Mouse (Mus musculus): ENCODE measurements around the gene Myl7.

The Myl7 gene

GRCm38 (mm10) chr11:5905778-5906518 is 7.4 kb upstream of the Myl7 start:
- in situ Hi-C loops (cut with MboI; ENCODE audit: unreplicated experiment in 2 of 2), result loop anchor here in 1 of 2 experiments (25.0 kb wide), 1 partner anchor 969 kb away; the partner anchor contains the start of gene Nefh

GRCm38 (mm10) chr11:5904871-5905270 is 6.3 kb upstream of the Myl7 start:
- in situ Hi-C loops (cut with MboI; ENCODE audit: unreplicated experiment in 2 of 2), result loop anchor here in 1 of 2 experiments (25.0 kb wide), 1 partner anchor 968 kb away; the partner anchor contains the start of gene Nefh

- in situ Hi-C loops (cut with MboI; ENCODE audit: unreplicated experiment in 2 of 2), result loop anchor here in 1 of 2 experiments (25.0 kb wide), 1 partner anchor 967 kb away; the partner anchor contains the start of gene Nefh
Measured at GRCm38 (mm10) chr11:5904357-5904756, 5.8 kb upstream of the Myl7 start.

DNA sequence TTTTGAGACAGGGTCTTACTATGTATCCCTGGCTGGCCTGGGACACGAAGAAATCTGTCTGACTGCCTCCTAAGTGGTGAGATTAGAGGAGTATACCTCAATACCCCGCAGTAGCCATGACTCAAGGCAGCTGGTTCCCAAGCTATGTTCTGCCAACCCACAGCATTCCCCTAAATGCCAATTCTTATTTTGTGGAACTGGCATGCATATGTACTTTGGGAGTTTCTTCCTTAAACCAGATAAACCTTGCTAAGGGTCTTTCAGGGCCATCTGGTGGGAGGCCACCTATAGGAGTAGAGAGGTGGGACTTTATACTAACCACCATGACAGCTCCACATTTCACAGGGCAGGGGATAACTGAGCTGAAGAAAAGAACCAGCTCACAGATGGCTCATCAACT is 5.3 kb upstream of the Myl7 start:
- in situ Hi-C loops (cut with MboI; ENCODE audit: unreplicated experiment in 2 of 2), result loop anchor here in 1 of 2 experiments (25.0 kb wide), 1 partner anchor 967 kb away; the partner anchor contains the start of gene Nefh

DNA sequence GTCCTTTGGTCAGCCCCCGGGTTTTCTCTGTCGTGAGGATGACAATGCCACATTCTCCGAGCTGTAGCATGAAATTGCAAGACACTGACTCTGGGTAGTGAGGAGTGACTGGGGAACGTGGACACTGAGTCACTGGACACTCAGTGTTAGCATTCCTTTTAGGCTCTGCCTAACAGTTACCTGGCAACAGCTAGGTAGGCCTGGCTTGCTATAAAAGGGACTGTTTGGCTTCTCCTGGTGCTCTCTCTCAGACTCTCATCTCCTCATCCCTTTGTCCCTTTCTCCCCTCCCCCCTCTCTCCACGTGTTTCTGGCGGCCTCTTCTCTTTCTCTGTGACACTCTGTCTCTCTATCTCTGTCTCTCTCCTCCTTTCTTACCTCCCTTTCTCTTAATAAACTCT is 3.8 kb upstream of the Myl7 start:
- in situ Hi-C loops (cut with MboI; ENCODE audit: unreplicated experiment in 2 of 2), result loop anchor here in 1 of 2 experiments (25.0 kb wide), 1 partner anchor 965 kb away; the partner anchor contains the start of gene Nefh

- in situ Hi-C loops (cut with MboI; ENCODE audit: unreplicated experiment in 2 of 2), result loop anchor here in 1 of 2 experiments (25.0 kb wide), 1 partner anchor 965 kb away; the partner anchor contains the start of gene Nefh
Measured at GRCm38 (mm10) chr11:5901950-5902349, 3.4 kb upstream of the Myl7 start.

DNA sequence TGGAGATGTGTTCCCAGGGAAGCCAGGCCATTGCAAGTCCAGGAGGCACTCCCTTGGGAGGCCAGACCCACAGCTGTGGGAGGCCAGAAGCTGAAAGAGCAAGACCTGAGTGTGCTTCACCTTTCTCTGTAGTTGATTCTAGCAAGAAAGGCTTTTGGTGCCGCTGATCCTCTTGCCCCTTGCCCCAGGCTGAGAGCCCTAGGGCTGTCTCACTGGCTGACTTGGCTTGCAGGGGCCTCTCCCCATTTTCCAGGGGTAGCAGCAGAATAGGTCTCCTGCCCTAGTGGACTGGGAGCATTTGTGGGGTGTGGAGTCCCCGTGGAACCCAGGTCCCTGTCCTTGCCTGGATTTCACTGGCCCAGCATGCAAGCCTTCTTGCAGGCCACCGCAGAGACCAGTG is 2.7 kb upstream of the Myl7 start:
- in situ Hi-C loops (cut with MboI; ENCODE audit: unreplicated experiment in 2 of 2), result loop anchor here in 1 of 2 experiments (25.0 kb wide), 1 partner anchor 964 kb away; the partner anchor contains the start of gene Nefh

GRCm38 (mm10) chr11:5899286-5899685 is 704 bp upstream of the Myl7 start:
- in situ Hi-C loops (cut with MboI; ENCODE audit: unreplicated experiment in 2 of 2), result no loop called here

- in situ Hi-C loops (cut with MboI; ENCODE audit: unreplicated experiment in 2 of 2), result no loop called here
Measured at GRCm38 (mm10) chr11:5897839-5898238, 743 bp downstream of the Myl7 start.

GRCm38 (mm10) chr11:5897230-5897629 is 1.4 kb downstream of the Myl7 start:
- in situ Hi-C loops (cut with MboI; ENCODE audit: unreplicated experiment in 2 of 2), result no loop called here

- in situ Hi-C loops (cut with MboI; ENCODE audit: unreplicated experiment in 2 of 2), result loop anchor here in 1 of 2 experiments (5.0 kb wide), 1 partner anchor 107 kb away; the partner anchor contains the start of gene Dbnl
Measured at GRCm38 (mm10) chr11:5893807-5894206, 4.8 kb downstream of the Myl7 start.

GRCm38 (mm10) chr11:5892810-5893368 is 5.7 kb downstream of the Myl7 start:
- in situ Hi-C loops (cut with MboI; ENCODE audit: unreplicated experiment in 2 of 2), result loop anchor here in 1 of 2 experiments (5.0 kb wide), 1 partner anchor 106 kb away; the partner anchor contains the start of gene Dbnl

DNA sequence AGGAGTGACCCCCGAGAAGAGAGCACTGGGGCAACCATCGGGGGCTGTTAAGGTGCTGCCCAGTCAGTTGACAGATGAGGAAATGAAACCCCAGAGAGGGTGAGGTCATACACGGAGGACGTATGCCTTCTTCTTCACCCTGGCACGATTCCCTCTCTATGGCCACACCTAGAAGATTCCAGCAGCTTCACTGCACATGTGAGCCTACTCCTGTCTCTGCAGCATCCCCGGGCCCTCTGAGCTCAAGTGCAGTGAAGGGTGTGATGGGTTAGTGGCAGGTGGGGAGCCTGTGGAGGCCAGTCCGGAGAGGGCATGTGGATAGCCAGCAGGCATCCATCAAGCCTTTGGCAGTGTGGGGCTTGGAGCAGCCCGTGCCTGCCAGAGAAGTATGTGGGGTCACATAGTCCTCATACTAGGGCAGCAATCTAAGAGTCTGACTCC is 6.4 kb downstream of the Myl7 start:
- in situ Hi-C loops (cut with MboI; ENCODE audit: unreplicated experiment in 2 of 2), result loop anchor here in 1 of 2 experiments (5.0 kb wide), 1 partner anchor 105 kb away; the partner anchor contains the start of gene Dbnl

- in situ Hi-C loops (cut with MboI; ENCODE audit: unreplicated experiment in 2 of 2), result loop anchor here in 1 of 2 experiments (10.0 kb wide), 1 partner anchor 404 kb away; no protein-coding TSS in a partner anchor
Measured at GRCm38 (mm10) chr11:5888563-5888962, 10.0 kb downstream of the Myl7 start.

GRCm38 (mm10) chr11:5887250-5887649 is 11.3 kb downstream of the Myl7 start:
- in situ Hi-C loops (cut with MboI; ENCODE audit: unreplicated experiment in 2 of 2), result loop anchor here in 1 of 2 experiments (10.0 kb wide), 1 partner anchor 402 kb away; no protein-coding TSS in a partner anchor

GRCm38 (mm10) chr11:5886187-5886586 is 12.4 kb downstream of the Myl7 start:
- in situ Hi-C loops (cut with MboI; ENCODE audit: unreplicated experiment in 2 of 2), result loop anchor here in 1 of 2 experiments (10.0 kb wide), 1 partner anchor 401 kb away; no protein-coding TSS in a partner anchor

- in situ Hi-C loops (cut with MboI; ENCODE audit: unreplicated experiment in 2 of 2), result loop anchor here in 1 of 2 experiments (10.0 kb wide), 1 partner anchor 398 kb away; no protein-coding TSS in a partner anchor
Measured at GRCm38 (mm10) chr11:5882518-5882917, 16.1 kb downstream of the Myl7 start.

DNA sequence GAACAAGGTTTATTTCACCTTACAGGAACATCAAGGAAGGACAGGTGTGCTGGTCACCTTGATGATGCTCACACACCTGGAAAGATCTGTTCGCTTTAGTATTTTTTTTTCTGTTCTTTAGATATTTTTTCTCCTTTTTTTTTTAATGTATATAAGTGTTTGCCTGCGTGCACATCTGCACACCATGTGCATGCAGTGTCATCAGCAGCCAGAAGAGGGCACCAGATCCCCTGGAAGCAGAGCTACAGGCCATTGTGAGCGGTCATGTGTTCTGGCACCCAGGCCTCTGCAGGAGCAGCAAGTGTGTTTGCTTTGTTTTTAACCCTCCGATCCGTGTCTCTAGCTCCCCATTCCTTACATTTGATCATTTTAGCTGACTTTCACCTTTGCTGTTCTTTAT is 18.7 kb downstream of the Myl7 start:
- in situ Hi-C loops (cut with MboI; ENCODE audit: unreplicated experiment in 2 of 2), result loop anchor here (5.0 to 10.0 kb wide), 2 partner anchors 43 to 395 kb away; partner anchors contain the start of gene Polm (in 1 of the 2)

DNA sequence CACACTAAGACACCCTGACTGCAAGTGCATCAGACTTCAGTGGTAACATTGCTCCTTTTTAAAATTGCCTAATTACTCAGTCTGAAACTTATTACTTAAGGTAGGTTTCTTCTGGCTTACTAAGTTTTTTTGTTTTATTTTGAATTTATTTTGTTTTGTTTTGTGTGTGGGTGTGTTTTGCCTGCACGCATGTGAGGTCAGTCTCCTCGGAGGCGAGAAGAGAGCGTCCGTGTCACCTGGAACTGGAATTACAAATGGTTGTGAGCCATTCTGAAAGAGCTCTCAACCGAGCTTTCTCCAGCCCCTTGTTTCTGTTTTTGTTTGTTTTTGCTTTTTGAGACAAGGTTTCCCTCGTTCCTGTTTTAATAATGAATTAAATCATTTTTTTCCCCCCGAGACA is 19.9 kb downstream of the Myl7 start:
- in situ Hi-C loops (cut with MboI; ENCODE audit: unreplicated experiment in 2 of 2), result loop anchor here in 1 of 2 experiments (5.0 kb wide), 1 partner anchor 41 kb away; the partner anchor contains the start of gene Polm

DNA sequence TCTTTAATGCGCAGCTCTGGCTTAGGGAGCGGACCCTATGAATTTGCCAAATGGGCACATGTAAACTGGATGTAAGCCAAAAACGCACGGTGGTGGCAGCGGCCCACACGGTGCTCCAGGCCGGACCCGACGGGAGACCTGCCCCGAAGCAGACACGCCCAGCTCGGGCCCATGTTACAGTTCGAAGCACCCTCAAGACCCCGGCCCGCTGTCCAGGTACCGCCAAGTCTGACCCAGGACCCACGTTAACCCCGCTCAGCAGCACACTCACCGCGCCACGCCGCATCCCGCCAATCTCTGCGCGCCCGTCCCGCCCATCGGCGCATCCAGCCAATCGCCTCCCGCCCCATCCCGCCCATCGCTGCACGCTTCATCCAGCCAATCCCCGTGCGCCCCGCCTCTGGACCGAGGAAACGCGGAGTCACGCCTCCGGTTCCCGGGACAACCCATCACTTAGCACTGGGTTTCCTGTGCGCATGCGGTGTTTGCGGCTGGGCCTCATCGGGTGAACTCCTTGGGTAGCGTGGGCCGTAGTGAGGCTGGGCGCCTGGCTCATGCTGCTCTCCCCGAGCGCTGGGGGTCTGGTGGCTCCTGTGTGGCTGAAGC is 20.6 kb downstream of the Myl7 start, which contains the start of gene Pold2:
Pold2 (minus strand) TSS at position 372 of the 606 bp plus-strand sequence.
- in situ Hi-C loops (cut with MboI; ENCODE audit: unreplicated experiment in 2 of 2), result loop anchor here in 1 of 2 experiments (5.0 kb wide), 1 partner anchor 41 kb away; the partner anchor contains the start of gene Polm

Measured in v-Abl transformed pro-B cells (cell line).